Mouse (Mus musculus): Measurements from ENCODE around the gene Kcnh3.

Gene Kcnh3

DNA sequence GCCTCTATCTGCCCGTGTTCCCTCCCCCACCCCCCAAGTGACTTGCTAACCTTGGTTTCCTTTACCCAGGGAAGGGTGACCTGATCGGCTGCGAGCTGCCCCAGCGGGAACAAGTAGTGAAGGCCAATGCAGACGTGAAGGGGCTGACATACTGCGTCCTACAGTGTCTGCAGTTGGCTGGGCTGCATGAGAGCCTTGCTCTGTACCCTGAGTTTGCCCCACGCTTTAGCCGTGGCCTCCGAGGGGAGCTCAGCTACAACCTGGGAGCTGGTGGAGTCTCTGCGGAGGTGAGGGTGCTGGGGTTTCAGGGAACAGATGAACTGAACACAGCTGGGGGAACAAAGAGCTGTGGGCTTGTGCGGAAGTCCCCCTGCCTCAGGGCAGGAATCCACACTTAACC, 13.3 kb downstream of the Kcnh3 start:
- CTCF ChIA-PET, result no interaction called here

DNA sequence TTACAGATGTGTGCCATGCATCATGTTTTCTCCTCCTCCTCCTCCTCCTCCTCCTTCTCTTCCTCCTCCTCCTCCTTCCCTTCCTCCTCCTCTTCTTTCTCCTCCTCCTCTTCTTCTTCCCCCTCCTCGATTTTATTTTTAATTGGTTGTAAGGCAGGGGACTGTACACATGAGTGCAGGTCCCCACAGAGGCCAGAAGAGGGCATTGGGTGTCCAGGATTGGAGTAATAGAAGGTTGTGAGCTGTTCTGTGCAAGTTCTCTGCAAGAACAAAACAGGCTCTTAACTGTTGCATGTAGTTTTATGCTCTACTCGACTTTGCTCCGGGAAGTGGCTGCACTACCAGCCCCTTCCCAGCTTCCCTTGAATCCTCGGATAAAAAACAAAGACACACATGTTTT, 15.5 kb downstream of the Kcnh3 start:
- CTCF ChIA-PET, result no interaction called here

DNA sequence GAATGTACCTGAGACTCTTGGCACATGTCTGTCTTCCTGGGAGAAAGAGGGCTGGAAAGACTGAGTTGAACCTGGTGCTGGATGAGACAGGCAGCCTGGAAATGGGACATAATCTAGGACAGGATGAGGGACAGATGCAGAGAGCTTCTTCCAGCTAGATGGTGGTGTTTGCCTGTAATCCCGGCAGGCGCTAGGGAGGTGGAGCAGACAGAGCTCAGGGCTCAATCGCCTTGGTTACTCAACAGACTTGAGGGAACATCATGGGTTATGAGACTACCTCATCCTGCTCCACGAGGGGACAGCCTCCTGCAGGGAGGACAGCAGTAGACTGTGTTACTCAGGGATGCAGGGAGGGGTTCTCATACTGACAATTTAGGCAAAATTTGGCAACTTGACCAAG, 16.6 kb downstream of the Kcnh3 start:
- CTCF ChIA-PET, result no interaction called here

DNA sequence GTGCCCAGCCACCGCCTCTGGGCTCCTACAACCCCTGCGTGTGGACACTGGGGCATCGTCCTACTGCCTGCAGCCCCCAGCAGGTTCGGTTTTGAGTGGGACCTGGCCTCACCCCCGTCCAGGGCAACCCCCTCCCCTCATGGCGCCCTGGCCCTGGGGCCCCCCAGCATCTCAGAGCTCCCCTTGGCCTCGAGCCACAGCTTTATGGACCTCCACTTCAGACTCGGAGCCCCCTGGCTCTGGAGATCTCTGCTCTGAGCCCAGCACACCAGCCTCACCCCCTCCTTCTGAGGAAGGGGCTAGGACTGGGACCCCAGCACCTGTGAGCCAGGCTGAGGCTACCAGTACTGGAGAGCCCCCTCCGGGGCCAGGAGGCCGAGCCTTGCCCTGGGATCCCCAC, 17.4 kb downstream of the Kcnh3 start:
- CTCF ChIA-PET, result no interaction called here

DNA sequence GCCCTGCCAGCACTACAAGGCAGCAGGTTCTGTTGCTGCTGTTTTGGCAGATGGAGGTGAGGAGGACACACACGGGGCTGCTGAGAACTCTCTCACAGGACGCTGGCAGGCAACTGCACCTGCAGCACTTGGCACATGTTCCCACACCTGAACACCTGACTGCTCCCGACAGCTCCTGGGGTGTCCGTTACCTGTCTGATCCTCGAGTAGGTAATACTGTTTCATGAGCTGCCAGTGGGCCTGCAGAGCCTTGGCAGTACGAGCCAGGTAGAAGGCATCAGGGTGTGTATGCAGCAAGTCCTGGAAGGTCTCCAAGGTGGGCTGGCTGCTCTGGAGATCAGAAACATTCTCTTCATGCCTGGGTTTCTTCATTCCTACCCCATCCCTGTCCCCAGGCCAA, 22.1 kb downstream of the Kcnh3 start:
- CTCF ChIA-PET, result interaction anchor here (0.6 kb wide), 1 partner anchor 216 kb away, joined by 6 read pairs; no protein-coding TSS in a partner anchor

DNA sequence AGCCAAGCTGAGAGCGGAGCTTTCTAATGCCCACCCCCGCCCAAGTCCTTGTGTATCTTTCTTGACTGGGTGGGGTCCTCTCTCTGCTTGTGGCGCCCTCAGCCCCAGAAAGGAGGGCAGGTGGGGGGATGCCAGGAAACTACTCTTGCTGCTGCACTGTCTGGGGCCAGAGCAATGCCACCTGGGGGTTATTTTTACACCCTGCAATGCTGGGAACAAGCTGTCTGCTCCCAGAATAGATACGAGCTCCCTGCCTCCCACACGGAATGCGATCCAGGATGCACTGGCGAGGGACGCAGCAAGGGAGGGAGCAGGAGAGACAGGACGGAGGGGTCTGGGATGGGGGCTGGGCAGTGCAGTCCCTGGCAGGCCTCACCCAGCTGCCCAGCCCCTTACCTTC, 24.3 kb downstream of the Kcnh3 start:
- CTCF ChIA-PET, result no interaction called here

DNA sequence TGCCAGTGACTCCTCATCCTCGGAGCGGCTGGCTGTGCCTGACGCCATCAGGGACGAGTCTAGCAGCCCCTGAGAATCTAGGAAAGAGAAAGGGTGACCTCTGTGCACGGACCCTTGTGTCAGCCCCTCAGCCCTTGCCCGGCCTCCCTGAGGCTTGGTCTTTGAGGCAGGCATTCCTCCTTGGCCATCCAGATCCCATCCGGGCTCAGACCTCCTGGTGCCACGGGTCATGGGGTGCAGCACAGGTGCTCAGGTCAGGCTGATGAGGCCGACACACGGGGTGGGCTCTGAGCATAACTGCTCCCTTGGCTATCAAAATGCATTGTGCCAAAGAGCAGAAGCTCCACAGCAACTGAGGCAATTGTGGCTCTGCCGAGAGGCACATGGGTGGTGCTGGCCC, 25.3 kb downstream of the Kcnh3 start:
- CTCF ChIA-PET, result no interaction called here

DNA sequence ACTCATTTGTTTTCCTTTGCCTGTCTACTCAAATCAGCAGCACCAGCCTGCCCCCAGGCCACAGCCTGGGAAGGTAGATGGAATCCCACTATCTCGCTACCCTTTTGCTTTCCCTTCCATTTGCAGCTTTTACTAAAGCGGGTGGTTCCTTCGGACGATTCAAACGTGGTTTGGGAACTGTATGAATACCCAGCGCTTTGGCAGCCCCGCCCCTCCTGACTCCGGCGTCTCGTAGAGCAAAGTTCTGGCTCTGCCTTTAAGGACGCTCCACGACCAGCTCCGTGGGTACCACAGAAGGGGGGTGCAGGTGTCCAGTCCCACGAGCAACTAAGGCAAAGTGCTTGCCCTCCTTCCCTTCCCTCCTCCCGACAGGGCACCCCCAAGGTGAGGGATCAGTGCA, 26.4 kb downstream of the Kcnh3 start:
- CTCF ChIA-PET, result interaction anchor here (0.6 to 0.7 kb wide), 2 partner anchors 219 to 680 kb away, joined by 3 to 4 read pairs; partner anchors contain the start of genes 4930415O20Rik and Ccnt1

DNA sequence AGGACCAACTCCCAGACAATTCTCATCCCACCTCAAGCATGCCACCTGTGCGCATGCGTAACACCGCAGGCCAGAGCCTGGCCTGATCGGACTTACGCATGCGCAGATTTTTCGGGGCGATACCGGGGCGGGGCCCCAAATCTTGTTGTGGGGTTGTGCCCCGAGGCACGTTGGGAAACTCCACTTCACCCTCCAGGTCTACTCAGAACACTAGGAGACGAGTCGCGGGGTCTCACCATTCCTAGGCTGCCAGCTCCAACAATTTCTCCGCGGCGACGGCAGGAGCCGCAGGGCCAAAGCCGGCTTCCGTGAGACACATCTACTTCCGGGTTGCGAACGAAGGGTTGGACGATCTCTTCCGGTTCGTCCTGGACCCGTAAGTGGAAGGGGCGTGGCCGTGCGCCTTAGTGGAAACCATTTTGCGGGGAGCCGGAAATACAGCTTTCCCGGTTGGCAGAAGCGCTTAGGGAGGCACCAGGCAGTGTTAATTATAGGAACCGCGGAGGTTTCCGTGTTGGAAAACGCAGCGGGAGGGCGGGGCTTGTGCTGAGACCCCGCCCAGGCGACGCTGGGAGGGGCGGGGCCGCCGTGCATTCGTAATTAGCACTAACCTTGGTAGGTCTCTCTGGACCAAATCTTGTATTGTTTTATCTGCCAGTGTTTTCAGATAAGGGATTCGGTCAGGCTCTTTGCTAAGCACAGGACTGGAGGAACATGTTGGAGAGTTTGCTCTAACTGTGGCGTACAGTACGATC, 27.1 kb downstream of the Kcnh3 start, which contains the start of gene Mcrs1:
Gene Mcrs1 (minus strand): TSS at position 336 of the 755 bp plus-strand sequence.
- CTCF ChIA-PET, result interaction anchor here (0.6 to 1.8 kb wide), 2 partner anchors 14 to 681 kb away, joined by 3 to 4 read pairs; partner anchors contain the start of genes 4930415O20Rik and Ccnt1

DNA sequence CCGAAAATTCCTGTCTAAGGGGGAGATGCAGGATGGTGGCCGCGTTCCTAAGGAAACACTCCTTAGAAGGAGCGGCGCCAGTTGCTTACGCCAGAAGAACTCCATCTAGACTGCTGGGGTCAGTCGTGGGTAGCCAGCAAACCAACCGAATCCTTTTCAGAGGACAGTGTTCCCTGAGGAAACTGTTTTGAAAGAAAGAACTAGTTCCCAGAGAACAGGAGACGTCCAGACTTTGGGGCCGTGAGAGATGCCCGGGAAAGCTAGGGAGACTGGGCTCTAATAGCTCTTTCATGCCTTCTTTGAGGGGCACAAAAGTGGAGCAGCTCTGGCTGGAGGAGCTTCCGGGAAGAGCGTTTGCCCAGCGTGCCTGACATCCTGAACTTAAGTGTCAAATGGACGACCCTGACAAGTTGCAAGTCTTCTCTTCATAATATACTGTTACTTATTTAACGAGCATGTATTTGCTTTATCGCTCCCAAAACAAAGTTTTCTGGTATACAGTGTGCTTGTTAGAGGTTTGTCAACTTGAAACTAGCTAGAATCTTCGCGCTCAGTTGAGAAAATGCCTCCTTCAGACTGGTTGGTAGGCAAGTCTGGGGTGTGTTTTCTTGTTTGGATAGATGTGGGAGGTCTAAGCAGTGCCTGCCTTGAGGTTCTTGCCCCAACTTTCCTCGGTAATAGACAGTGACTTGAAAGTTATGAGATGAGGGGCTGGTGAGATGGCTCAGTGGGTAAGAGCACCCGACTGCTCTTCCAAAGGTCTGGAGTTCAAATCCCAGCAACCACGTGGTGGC, 27.9 kb downstream of the Kcnh3 start:
- CTCF ChIA-PET, result interaction anchor here (1.8 kb wide), 1 partner anchor 13 kb away, joined by 4 read pairs; no protein-coding TSS in a partner anchor

DNA sequence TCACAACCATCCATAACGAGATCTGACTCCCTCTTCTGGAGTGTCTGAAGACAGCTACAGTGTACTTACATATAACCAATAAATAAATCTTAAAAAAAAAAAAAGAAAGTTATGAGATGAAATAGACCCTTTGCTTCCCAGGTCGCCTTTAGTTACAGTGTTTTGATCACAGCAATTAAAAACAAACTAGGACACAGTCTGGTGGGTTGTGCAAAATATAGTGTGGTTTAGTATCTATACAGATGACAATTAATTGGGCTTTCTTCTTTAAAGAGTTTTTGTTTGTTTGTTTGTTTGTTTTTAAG, 28.5 kb downstream of the Kcnh3 start:
- CTCF ChIA-PET, result interaction anchor here (0.7 to 1.8 kb wide), 2 partner anchors 12 to 160 kb away, joined by 3 to 4 read pairs; no protein-coding TSS in a partner anchor

DNA sequence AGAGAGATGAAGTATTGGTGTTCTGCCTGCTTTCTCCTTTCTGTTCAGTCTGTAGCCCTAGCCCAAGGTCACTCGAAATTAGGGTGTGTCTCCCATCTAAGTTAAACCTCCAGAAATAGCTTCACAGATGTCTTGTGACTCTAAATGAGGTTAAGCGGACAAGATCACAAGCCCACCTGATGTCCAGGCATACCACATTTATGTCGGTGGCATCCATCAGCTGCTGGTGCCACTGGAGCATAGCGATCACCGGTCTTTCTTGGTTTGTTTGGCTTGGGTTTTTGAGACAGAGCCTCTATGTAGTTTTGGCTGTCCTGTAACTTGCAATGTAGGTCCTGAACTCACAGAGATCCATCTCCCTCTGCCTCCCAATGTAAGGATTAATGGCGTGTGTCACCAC, 29.1 kb downstream of the Kcnh3 start:
- CTCF ChIA-PET, result interaction anchor here (0.7 kb wide), 1 partner anchor 160 kb away, joined by 3 read pairs; no protein-coding TSS in a partner anchor

DNA sequence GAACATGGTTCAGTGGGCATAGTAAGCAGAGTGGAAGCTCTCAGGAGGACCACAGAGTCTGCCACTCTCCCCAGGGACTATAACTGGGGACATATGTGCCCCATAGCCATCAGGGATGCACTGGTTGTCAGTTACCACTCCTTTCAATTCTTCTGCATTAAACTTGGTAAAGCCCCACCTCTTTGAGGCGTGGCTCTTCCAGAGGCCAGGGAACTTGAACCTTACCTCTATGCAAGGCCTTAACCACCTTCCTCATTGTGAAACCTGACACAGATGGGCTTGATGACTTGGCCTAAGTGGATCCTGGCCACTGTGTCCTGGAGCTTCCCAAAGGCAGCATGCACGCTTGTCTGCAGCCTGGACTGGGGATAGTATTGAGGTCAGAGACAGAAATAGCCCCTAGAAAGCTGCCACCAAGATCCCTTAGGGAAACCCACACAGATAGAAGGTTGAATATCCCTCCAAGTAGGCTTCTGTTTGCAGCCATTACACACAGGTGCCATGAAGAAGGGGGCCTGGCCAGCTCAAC, 29.9 kb downstream of the Kcnh3 start:
- CTCF ChIA-PET, result no interaction called here

DNA sequence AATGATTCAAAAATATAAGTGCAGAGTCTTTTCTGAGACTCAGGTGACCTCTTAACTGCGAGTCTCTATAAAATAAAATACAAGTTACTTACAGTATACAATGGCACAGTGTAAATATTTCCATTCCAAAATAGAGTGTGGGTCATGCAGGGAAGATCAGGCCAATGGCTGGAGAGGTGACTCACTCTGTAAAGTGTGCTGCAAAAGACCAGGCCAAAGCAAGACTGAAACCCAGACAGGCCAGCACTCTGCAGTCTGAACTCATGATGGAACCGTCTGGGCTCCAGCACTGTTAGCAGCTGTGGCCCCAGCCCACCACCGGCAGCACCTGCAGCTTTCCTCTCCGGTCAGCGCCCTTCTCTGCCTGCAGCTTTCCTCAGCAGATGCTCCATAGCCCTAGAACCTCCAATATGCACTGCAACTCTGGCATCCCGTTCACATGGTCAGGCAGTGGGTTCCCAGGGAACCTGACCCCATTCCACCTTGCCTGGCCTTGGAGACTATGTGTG, 30.6 kb downstream of the Kcnh3 start:
- CTCF ChIA-PET, result no interaction called here

DNA sequence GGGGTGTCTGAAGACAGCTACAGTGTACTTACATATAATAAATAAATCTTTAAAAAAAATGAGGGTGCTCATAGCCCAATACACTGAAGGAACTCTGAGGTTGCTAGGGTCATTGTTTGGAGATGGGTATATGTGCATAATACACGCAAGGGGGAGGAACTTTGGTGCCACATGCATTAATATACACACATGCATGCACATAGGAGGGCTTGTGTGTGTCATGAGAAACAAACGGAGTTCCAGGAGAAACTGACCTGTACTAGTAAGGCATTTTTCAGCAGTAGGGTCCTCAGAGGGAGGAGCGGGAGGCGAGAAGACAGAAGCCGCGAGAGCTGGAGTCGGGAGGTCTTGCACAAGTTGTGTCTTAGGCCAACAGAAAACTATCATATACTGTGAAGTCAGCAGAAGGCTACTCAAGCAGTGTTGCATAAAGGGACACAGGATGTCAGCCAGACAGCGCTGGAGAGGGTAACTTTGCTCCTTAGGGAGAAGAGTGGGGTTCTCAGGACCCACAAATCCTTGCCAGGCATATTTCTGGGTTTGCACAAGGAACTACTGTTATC, 34.6 kb downstream of the Kcnh3 start:
- CTCF ChIA-PET, result no interaction called here

DNA sequence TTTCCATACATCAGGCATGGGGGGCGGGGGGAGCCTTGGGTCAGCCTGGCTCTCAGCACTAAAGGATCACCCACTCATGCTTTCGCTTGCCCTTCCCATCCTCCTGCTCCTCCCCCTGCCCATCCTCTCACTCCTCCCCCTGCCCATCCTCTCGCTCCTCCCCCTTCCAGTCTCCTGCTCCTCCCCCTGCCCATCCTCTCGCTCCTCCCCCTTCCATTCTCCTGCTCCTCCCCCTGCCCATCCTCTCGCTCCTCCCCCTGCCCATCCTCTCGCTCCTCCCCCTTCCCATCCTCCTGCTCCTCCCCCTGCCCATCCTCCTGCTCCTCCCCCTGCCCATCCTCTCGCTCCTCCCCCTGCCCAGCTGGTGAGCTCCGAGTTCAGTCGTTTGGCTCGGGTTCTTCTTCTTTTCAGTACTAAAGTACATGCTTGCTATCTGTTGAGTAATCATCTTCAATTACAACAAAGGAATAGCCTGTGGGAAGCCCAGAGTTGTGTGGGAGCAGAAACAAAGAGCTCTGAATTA, 35.1 kb downstream of the Kcnh3 start:
- CTCF ChIA-PET, result no interaction called here

DNA sequence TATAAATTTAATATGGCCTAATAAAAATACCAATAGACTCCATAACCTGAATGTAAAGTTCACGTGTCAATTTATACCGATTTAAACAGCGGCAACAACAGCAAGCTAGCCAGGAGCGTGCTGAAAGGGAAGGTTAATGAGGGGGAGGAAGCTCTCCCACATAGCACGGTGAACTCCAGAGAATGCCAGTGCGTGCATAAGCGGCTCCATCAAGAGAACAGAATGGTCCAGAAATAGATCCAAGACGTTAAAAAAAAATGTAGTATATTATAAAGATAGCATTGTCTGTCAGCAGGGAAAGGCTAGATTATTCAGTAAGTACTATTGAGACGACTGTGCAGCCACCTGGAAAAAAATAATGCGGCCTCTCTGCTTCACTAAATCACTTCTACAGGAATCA, 38.0 kb downstream of the Kcnh3 start:
- CTCF ChIA-PET, result no interaction called here

DNA sequence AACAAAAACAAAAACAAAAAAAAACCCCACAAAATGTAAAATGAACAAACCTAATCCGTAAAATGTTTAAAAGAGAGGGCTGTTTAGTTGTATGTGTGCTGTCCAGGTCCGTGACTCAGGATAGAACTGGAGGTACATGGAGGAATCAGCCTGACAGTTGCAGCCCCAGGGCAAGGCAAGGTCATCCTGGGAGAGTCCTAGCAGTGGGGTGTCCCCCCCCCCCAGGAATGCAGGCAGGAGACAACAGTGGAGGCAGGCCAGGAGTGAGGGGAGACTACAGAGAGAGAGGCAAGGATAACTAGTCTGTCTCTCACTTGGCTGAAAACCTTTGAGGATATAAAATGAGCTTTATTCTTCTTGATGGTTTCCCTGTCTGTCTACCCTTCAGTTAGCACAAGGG, 39.7 kb downstream of the Kcnh3 start:
- CTCF ChIA-PET, result interaction anchor here (0.5 kb wide), 1 partner anchor 62 kb away, joined by 4 read pairs; no protein-coding TSS in a partner anchor

DNA sequence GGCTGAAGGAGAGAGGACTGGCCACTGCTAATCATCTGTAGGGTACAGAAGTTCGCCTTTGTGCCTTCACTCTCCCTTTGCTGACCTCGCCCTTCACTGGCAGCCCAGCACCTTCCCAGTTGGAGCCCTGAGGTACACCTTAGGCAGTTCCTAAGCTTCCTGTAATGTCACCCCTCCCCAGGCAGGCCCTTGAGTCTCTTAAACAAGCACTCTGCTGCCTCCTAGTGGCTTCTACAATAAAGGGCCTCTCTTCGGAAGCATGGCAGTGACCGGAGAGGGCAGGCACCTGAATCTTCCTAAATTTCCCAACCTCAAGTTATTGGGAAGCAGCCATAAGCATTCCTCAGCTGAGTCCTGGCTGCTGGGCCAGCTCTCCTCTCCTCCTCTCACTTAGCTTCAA, 41.0 kb downstream of the Kcnh3 start:
- CTCF ChIA-PET, result interaction anchor here (0.9 to 1.5 kb wide), 3 partner anchors 13 to 50 kb away, joined by 3 to 4 read pairs (median 4); partner anchors contain the start of gene Mcrs1

DNA sequence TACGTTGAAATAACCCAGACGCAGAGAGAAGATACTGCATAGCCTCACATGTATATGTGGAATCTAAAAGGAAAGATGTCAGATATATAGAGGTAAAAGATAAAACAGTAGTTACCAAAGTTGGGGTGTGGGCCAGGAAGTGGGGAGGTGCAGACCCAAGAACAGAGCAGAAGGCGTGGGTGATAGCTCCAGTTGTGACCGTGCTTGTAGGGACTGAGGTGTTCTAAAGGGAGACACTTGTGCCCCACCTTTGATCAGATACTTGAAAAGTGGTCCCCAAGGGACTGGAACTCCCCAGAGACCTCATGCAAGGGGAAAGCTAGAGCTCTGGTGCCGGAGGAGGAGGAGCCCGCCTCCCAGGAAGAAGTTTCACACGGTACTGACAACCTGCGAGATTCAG, 51.4 kb downstream of the Kcnh3 start:
- CTCF ChIA-PET, result no interaction called here

DNA sequence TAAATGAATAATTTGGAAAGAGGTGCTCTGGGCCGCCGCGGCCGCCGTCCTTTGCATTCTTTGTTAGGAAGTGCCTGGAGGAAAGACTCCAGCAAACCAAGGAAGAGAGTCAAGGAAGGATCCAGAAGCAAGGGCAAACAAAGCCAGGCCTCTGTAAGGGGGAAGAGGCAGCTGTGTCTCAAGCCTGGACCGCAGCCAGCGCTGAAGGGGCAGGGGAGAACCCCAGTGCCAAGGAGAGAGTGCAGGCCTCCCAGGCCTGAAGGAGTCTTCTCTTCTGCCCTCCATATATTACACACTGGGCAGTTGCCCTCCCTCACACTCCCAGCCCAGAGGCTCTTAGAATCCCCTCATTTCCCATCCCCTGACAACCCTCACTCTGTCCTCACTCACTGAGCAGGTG, 53.6 kb downstream of the Kcnh3 start:
- CTCF ChIA-PET, result no interaction called here

DNA sequence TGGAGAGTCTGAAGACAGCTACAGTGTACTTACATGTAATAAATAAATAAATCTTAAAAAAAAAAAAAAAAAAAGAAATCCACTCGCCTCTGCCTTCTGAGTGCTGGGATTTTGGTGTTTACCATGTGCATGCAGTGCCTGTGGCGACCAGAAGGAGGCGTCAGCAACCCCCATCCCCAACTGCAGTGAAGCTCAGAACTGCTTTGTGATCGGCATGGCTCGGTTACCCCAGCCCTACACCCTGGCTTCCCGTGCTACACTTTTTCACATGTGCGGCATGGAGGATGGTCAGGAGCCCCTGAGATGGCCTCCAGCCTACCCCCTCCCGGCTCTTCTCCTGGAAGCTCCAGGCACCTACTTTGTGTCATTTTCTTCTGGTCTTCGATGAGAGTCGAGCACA, 58.8 kb downstream of the Kcnh3 start:
- CTCF ChIA-PET, result no interaction called here
